Mouse (Mus musculus) heart, embryonic 12.5 days (tissue): ENCODE results near the gene Hivep2. TPM values are rescaled to one million over a fixed set of nuclear protein-coding genes. Genes with fewer than 3 reads are reported as not detected.
A peak's percentile ranks its signal among the peaks of the same experiment; 100 is the strongest.

Experiments used
- ATAC-seq: fragments of 200-750 bp; cut with Nextera tagmentation; 2 replicates; pipeline ENCODE4 v1.8.0; 2017; ENCODE audit warnings: moderate TSS enrichment, moderate library complexity; ENCODE audit not compliant: insufficient number of reproducible peaks, low FRiP score
- H3K27ac ChIP-seq: fragments of 300-500 bp; sonication (generic); 2 replicates; pipeline ENCODE4 v1.5.1; 2016; ENCODE audit warnings: mild to moderate bottlenecking, moderate library complexity; ENCODE audit not compliant: poor library complexity, severe bottlenecking
- H3K27me3 ChIP-seq: fragments of 300-500 bp; sonication (generic); replicated peaks from 2 replicates; pipeline ENCODE4 v1.6.1; 2016; ENCODE audit warnings: mild to moderate bottlenecking, moderate library complexity
- H3K36me3 ChIP-seq: fragments of 300-500 bp; sonication (generic); 2 replicates; pipeline ENCODE4 v1.6.1; 2016; ENCODE audit warnings: mild to moderate bottlenecking, moderate library complexity
- H3K4me1 ChIP-seq: fragments of 300-500 bp; sonication (generic); replicated peaks from 2 replicates; pipeline ENCODE4 v1.6.1; 2016; ENCODE audit warnings: mild to moderate bottlenecking
- H3K4me2 ChIP-seq: fragments of 300-500 bp; sonication (generic); 2 replicates; pipeline ENCODE4 v1.6.1; 2016; ENCODE audit warnings: mild to moderate bottlenecking, moderate library complexity
- H3K4me3 ChIP-seq: fragments of 300-500 bp; sonication (generic); 2 replicates; pipeline ENCODE4 v1.5.1; 2016; ENCODE audit warnings: mild to moderate bottlenecking
- H3K9ac ChIP-seq: fragments of 300-500 bp; sonication (generic); 2 replicates; pipeline ENCODE4 v1.6.1; 2016; ENCODE audit warnings: mild to moderate bottlenecking, moderate library complexity
- H3K9me3 ChIP-seq: fragments of 300-500 bp; sonication (generic); replicated peaks from 2 replicates; pipeline ENCODE4 v1.6.1; 2016; ENCODE audit warnings: mild to moderate bottlenecking, moderate library complexity
- WGBS: fragments of 180-500 bp; shearing (Covaris S2); methylation state at CpG from one replicate; pipeline ENCODE4 v1.1.7; 2016; 5-methylcytosine and 5-hydroxymethylcytosine counted together
- polyA plus RNA-seq: library from polyadenylated mRNA; unstranded; fragments of >200 nt; fragmentation: Nextera tagmentation; extraction: Ambion mirVana; gene quantifications from 2 replicates; pipeline ENCODE4 v1.2.1, GENCODE M21; 2016

Gene Hivep2
- polyA plus RNA-seq, 1 experiment from 2014 or later, result 5.3 TPM

DNA sequence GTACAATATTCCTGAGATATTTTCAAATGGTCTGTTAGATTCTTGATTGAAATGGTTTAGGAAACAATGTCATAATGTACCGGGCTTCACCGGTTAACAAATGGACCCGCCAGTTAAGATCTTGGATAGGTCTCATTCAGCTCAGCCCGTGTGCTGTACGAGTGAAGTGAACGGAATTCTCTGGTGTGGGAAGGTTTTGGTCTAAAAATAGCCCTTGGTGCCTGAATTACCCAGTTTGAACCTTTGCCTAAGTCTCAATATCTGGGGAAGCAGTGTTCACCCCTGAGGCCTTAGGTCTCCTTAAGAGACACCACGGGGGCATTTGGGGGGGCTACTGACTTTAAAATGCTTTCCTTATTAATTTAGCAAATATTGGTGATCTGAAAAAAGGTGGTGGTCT, 8.6 kb downstream of the Hivep2 start:
- Histone ChIP-seq H3K27me3 (no peaks in the 10 kb centered on the region), H3K9me3 (no peaks in the 10 kb centered on the region), H3K4me2 (peak overlapping the region; percentile 38), H3K4me1 (peaks cover 39% of the 10 kb centered on the region), H3K4me3 (no peak overlapping the region), H3K36me3 (no peaks in the 10 kb centered on the region), H3K27ac (peak overlapping the region; percentile 57; the same call in 1 of the 2 replicates), H3K9ac (no peak overlapping the region)
- no peak for ATAC-seq
- 35% methylated on average over 7 of the region's 7 CpGs for WGBS

DNA sequence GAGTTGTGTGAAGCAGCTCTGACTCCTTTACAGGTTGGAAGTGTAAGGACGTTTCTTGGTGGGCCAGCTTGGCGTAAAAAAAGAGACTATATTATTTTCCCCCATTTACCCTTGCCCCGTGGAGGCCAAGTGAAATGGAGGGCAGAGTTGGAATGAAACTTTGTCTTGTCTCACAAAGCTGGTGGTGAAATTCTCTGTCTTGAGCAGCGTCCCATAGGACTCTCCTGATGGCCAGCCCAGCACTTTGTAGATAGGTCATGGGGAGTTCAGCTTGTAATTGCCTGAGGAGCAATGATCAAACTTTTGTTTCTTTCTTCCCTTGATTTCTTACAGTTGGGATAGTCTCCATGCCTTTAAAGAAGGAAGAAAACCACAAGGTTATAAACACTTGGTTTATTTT, 10.0 kb downstream of the Hivep2 start:
- Histone ChIP-seq H3K9me3 (no peaks in the 10 kb centered on the region), H3K27ac (peak overlapping the region; percentile 67), H3K4me1 (peaks cover 39% of the 10 kb centered on the region), H3K4me3 (no peak overlapping the region), H3K4me2 (peak overlapping the region; percentile 25; the same call in 1 of the 2 replicates), H3K36me3 (no peaks in the 10 kb centered on the region), H3K27me3 (no peaks in the 10 kb centered on the region), H3K9ac (no peak overlapping the region)
- WGBS, result 62% methylated on average over 4 of the region's 4 CpGs
- ATAC-seq, result no peak

DNA sequence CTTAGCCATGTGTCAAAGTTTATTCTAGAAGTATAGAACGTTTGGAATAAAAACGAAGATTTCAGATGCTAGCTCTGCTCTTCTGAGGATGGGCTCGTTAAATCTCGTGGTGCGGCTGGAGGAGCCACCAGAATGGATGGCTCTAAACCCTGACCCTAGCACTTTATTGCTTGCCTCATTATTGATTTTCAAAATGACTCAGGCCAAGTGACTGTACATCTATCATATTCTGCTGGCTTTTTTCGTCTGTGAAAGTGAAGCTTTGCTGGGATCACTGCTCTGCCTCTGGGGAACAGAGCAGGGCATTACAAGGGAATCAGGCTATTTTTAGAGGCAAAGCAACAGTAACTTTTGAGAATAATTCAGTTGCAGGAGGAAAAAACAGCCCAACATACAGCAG, 10.4 kb downstream of the Hivep2 start:
- H3K36me3 ChIP-seq, result no peaks in the 10 kb centered on the region
- ATAC-seq, result no peak
- H3K9me3 ChIP-seq, result no peaks in the 10 kb centered on the region
- no peak overlapping the region for H3K4me3 ChIP-seq
- H3K27ac ChIP-seq, result peak overlapping the region; percentile 67
- peak overlapping the region; percentile 25 for H3K4me2 ChIP-seq
- 57% methylated on average over 6 of the region's 6 CpGs for WGBS
- peaks cover 39% of the 10 kb centered on the region for H3K4me1 ChIP-seq
- no peaks in the 10 kb centered on the region for H3K27me3 ChIP-seq
- H3K9ac ChIP-seq, result no peak overlapping the region

DNA sequence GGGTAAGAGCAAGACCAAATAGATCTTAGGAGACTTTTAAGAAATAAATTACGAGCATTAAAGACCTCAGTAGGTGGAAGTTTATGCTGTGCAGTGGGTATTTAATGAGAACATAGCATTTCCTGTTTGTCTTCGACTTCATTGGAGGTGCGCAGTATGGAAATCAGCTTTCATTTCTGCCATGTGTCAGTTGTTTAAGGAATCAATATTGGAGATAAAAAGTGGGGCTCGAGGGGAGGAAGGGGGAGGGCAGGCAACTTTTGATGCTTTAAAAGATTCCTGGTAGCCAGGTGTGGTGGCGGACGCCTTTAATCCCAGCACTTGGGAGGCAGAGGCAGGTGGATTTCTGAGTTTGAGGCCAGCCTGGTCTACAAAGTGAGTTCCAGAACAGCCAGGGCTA, 16.4 kb downstream of the Hivep2 start:
- Histone ChIP-seq H3K4me2 (peak overlapping the region; percentile 91), H3K4me3 (peak overlapping the region; percentile 58), H3K9me3 (no peaks in the 10 kb centered on the region), H3K9ac (no peak overlapping the region), H3K27me3 (no peaks in the 10 kb centered on the region), H3K4me1 (peaks cover 31% of the 10 kb centered on the region), H3K36me3 (no peaks in the 10 kb centered on the region), H3K27ac (no peak overlapping the region)
- no peak for ATAC-seq
- whole genome bisulfite sequencing, result 55% methylated on average over 6 of the region's 6 CpGs

DNA sequence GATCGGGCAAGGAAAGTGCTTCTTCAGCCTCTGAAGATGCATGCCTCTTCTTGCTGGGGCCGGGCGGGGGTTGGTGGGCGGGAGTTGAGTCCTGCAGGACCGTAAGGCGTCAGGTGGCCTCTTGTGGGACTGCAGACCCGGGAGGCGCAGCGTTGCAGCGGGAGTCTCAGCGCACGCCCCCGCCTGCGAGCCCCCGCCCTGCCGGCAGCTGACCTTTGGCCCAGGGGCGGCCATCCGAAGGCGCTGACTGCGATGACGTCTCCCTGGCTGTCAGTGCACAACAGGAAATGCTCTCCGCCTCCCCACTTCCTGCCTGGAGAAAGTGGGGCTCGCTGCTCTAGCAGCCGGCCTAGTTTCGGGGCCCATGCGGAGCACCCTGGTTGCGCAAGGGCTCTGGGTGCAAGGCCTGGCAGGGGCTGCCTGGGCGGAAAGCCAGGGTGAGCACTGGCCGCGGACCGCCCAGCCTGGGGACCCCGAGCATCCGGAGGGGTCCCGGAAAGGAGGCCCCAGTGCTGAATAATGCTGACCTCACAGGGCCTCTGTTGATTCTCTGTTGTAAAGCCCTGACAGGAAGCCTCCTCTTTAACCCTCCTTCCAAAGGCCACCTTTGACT, 17.0 kb downstream of the Hivep2 start:
- H3K9ac ChIP-seq, result peak overlapping the region; percentile 71

DNA sequence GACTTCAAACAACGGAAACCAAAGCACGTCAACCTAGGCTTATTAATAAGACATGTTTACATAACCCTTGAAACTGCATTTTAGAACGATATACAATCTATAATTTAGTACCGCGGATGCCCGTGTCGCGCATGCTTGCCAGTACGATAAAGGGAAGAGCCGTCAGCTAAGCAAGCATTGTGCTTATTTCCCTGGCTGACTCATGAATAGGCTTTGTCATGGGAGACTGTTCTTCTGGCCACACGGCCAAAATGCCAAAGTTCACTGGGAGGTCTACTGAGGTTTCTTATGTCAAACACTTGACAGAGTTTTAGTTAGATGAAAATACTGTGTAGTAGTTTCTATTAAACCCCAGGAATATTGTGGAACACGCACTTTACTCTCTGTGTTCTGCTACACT, 17.8 kb downstream of the Hivep2 start:
- Histone ChIP-seq H3K36me3 (no peaks in the 10 kb centered on the region), H3K9ac (no peak overlapping the region), H3K27me3 (no peaks in the 10 kb centered on the region), H3K4me1 (peaks cover 22% of the 10 kb centered on the region), H3K9me3 (no peaks in the 10 kb centered on the region), H3K4me2 (no peak overlapping the region), H3K4me3 (no peak overlapping the region), H3K27ac (peak overlapping the region; percentile 59)
- ATAC-seq, result no peak
- WGBS, result 66% methylated on average over 12 of the region's 12 CpGs

More for the DNA sequence above, 17.0 kb downstream of the Hivep2 start:
- Histone ChIP-seq H3K27me3 (no peaks in the 10 kb centered on the region), H3K27ac (peak overlapping the region; percentile 92), H3K4me2 (peak overlapping the region; percentile 91), H3K4me3 (peak overlapping the region; percentile 58), H3K9me3 (no peaks in the 10 kb centered on the region), H3K36me3 (no peaks in the 10 kb centered on the region), H3K4me1 (peaks cover 25% of the 10 kb centered on the region)
- under 1% methylated on average over 34 of the region's 34 CpGs for WGBS
- ATAC-seq, result peak; percentile 85

DNA sequence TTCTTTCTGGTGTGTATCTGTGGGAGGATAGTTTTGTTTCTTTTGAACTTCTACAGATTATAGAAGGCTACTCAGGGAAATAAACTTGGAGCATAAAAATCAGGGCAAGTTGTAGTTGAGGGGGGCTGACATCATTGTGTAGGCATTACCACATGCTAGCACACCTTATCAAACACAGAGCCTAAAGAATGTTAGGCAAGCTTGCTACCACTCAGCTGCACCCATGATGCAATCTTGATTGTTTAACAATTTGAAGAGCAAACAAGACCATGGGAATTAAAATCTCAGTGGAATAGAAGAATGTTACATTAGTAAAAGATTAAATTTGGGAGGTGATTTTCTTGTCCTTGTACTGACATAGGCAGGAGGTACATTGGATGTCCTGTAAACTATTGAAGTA, 18.4 kb downstream of the Hivep2 start:
- no peaks in the 10 kb centered on the region for H3K9me3 ChIP-seq
- H3K4me3 ChIP-seq, result no peak overlapping the region
- no peak for ATAC-seq
- H3K36me3 ChIP-seq, result no peaks in the 10 kb centered on the region
- peaks cover 17% of the 10 kb centered on the region for H3K4me1 ChIP-seq
- H3K27me3 ChIP-seq, result no peaks in the 10 kb centered on the region
- H3K4me2 ChIP-seq, result no peak overlapping the region
- peak overlapping the region; percentile 59 for H3K27ac ChIP-seq
- no peak overlapping the region for H3K9ac ChIP-seq

DNA sequence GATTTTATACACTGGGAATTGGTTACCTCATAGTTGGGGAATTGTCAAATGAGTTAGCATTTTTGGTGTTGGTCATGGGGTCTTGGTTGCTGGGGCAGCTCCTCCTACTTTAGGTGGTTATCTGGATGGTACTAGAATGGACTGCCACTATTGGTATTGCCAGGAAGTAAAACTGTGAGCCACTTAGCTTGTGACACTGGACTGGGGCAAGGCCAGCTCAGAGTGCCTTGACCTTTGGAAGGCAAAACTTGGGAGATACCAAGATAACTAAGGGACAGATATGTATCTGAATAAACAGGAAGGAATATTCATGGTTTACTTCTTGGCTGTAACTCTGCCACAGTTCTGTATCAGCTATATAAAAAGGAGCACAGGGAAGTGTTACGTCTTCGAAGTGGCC, 20.7 kb downstream of the Hivep2 start:
- Histone ChIP-seq H3K9ac (no peak overlapping the region), H3K4me2 (no peak overlapping the region), H3K27ac (no peak overlapping the region), H3K4me3 (no peak overlapping the region), H3K27me3 (no peaks in the 10 kb centered on the region), H3K36me3 (no peaks in the 10 kb centered on the region), H3K4me1 (peaks cover 30% of the 10 kb centered on the region), H3K9me3 (no peaks in the 10 kb centered on the region)
- ATAC-seq, result no peak
- WGBS, result 90% methylated on average over 2 of the region's 2 CpGs

DNA sequence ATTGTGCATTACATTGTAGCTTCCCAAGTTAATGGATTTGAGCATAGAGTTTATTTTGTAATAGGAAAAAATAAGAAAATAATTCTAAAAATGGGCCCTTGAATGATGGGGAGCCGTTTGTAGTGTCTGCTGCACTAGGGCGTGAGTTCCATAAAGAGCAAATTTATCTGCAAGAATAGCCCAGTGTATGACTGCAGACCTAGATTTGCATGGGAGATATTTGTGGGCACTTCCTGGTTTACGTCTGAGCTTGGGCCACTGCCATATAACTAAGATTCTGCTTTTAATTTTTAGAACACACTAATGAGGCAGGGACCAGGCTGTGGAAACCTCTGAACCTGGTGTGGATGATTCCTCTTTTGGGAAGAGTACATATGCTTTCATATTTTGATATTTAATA, 21.5 kb downstream of the Hivep2 start:
- no peaks in the 10 kb centered on the region for H3K36me3 ChIP-seq
- H3K4me3 ChIP-seq, result no peak overlapping the region
- H3K9me3 ChIP-seq, result no peaks in the 10 kb centered on the region
- ATAC-seq, result no peak
- no peak overlapping the region for H3K9ac ChIP-seq
- H3K4me2 ChIP-seq, result no peak overlapping the region
- no peak overlapping the region for H3K27ac ChIP-seq
- WGBS, result 68% methylated on average over 3 of the region's 3 CpGs
- H3K4me1 ChIP-seq, result peaks cover 28% of the 10 kb centered on the region
- no peaks in the 10 kb centered on the region for H3K27me3 ChIP-seq

DNA sequence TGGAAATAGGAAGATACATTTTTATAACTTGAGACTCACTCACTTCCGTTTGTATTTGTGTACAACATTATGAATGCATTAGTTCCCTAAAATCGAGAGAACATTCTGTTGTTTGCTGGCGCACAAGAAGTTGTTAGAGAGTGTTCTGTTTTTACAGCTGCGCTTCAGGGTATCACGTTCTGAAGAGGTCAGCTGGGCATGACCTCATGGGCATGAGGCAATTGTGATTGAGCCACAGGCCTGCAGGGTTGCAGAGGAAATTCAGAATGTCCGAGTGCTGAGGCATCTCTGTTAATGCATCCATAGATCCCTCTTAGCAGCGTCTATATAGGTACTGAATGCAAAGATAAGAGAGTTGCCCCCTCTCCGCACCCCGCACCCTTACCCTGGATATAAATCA, 22.4 kb downstream of the Hivep2 start:
- 60% methylated on average over 9 of the region's 9 CpGs for WGBS
- ATAC-seq, result no peak

DNA sequence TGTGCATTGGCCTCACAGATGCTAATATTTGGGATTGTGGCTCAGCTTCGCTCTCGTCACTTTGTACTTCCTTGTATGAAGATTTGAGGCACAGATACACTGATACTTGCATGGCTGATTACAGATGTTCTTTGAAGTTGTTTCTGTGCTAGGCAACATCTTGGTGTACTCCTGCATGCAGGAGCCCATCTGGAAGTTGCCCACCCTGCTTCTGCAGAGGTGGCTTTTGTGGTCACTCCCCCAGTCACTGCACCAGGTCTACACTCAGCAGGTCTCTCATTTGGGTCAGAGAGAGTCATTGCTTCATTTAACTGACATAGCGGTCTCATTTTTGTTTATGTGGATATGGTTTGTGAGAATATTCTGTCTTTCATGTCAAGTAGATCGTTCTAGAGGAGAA, 22.9 kb downstream of the Hivep2 start:
- Histone ChIP-seq H3K27ac (no peak overlapping the region), H3K4me1 (peaks cover 19% of the 10 kb centered on the region), H3K4me2 (no peak overlapping the region), H3K9ac (no peak overlapping the region), H3K36me3 (no peaks in the 10 kb centered on the region), H3K27me3 (no peaks in the 10 kb centered on the region), H3K9me3 (no peaks in the 10 kb centered on the region), H3K4me3 (no peak overlapping the region)
- ATAC-seq, result no peak
- 88% methylated on average over 4 of the region's 4 CpGs for WGBS

More for the DNA sequence above, 22.4 kb downstream of the Hivep2 start:
- H3K4me1 ChIP-seq, result peaks cover 22% of the 10 kb centered on the region
- no peak overlapping the region for H3K4me3 ChIP-seq
- H3K9me3 ChIP-seq, result no peaks in the 10 kb centered on the region
- H3K36me3 ChIP-seq, result no peaks in the 10 kb centered on the region
- H3K27me3 ChIP-seq, result no peaks in the 10 kb centered on the region
- H3K27ac ChIP-seq, result no peak overlapping the region
- no peak overlapping the region for H3K4me2 ChIP-seq
- H3K9ac ChIP-seq, result no peak overlapping the region

DNA sequence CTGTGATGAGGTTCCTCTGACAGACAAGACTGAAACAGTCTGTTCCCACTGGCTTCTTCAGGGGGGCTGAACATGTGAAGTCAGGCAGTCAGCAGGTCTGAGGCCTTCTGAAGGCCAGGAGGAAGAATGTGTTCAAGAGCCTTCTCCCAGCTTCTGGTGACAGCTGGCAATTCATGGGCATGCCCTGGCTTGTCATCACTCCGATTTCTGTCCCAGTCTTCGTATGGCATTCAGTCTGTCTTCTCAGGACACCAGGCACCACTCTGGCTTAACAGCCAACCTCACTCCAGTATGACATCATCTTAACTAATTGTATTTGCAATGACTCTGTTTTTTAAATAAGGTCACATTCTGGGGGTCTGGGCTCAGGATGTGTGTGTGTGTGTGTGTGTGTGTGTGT, 25.0 kb downstream of the Hivep2 start:
- Histone ChIP-seq H3K4me2 (no peak overlapping the region), H3K9me3 (no peaks in the 10 kb centered on the region), H3K4me3 (no peak overlapping the region), H3K4me1 (peaks cover 13% of the 10 kb centered on the region), H3K27ac (0 out of 2 replicates have a peak overlapping the region, but pooled peaks have one; percentile 17), H3K36me3 (no peaks in the 10 kb centered on the region), H3K9ac (no peak overlapping the region), H3K27me3 (no peaks in the 10 kb centered on the region)
- 63% methylated on average over 2 of the region's 2 CpGs for WGBS
- ATAC-seq, result no peak
